Mouse (Mus musculus) telencephalon, adult 2 months (tissue): Measurements from ENCODE around the gene Acsl3.

Experiments
- DNase-seq: peaks from one replicate; pipeline ENCODE4 v3.0.0-alpha.2; 2011; ENCODE audit warnings: low read depth, low spot score

The Acsl3 gene

DNA sequence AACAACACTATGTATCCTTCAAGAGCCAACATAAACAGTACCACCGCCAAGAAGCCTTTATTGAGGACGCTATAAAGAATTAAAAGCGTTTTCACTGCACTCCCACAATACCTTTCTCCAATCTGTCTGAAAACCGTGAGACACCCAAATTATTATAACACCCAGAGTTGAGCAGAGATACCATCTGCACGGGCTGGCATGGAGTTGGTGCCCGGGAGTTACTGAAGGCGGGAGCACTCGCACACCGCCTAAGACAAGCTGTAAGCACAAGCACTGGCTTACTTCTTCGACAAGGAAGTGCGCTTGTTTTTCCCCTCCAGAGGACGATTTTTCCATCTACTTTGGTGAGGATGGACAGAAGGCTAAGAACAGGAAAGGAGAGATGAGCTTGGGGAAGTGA, 84.6 kb downstream of the Acsl3 start:
- DNase-seq, result peak; percentile 69

DNA sequence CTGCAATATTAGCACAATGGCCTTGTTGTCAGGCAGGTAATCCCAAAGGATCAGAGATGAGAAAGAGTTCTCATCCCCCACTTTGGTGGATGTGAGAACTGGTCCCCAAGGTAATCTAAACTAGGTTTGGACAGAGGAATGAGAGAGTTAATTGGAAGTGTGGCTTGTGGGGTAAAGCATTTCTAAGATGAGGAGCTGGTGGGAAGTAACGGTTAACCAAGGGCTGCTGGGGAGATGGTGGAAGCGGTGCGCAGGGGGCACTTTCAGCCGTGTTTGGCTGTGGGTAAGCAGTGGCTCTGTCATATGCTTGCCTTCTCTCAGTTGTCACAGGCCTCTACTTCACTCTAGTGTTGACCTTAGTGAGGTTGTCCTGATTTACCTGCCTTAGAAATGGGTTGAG, 85.7 kb downstream of the Acsl3 start:
- no peak for DNase-seq

DNA sequence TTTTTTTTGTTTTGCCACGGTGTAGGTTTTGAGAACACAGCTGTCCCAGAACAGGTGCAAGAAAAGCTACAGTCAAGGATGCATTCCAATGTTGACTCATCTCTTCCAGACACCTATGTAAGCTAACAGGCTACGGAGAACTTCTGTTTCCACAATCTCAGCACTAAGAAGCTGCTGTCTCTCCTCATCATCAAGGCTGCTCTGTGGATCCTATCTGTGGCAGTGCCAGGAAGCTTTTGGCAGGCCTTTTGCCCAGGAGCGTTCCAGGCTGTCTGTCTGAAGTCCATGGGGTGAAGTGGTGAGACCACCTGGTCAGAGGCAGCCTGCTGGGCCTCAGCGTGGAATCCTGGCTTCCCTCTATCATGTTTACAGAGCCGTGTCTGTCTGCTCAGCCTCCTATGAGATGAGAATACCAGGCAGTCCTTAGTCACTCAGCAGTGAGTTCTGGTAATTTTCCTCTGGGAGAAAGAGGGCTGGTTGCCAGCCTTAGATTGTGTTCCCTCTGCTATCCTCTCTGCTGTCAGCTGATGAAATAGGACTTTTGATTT, 87.7 kb downstream of the Acsl3 start:
- DNase-seq, result peak; percentile 87
